Comparison of ENCODE assay signal across 7 mouse cellular contexts in the genomic region with DNA sequence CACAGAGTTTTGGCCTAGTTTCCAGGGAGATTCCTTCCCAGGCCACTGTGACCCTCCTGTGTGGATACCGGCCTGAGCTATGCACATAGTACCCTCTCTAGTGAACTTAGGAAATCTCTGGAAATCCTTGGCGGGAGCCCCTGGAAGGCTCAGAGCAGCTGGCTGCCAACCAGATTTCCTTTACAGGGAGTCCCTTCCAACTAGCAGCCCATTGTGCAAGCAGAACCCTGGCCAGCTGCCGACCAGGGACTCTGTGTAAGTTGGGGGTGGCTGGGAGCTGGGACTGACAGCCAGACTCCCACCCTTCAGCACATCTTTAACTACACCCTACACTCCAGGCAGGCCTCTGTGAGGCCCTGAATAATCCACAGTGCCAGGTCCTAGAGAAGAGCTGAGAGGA.
DNase-seq lines count a peak whose midpoint lies in the region; ATAC-seq and TF ChIP-seq lines count a peak whose summit lies in the region.

No protein-coding gene starts in this region.

- H3K9me3 ChIP-seq in liver, postnatal 0 days (ENCODE audit: low read length): no peaks in the 10 kb centered on the region

- DNase-seq in adrenal gland, adult (ENCODE audit: inconsistent age in 2 of 2, low spot score in 1 of 2): peak; percentile 78 to 88
- DNase-seq in adrenal gland, postnatal 25 days: peak; percentile 83
- peak; percentile 50 to 82 for DNase-seq in gastrocnemius, postnatal 4 days (ENCODE audit: low spot score in 2 of 2)
- peak; percentile 21 to 24 for DNase-seq in kidney, adult 8-10 months
- DNase-seq in liver, postnatal 0 days: peak; percentile 68
- DNase-seq in right cerebral cortex, postnatal 10 days (ENCODE audit: low spot score in 2 of 2): peak; percentile 84 to 88
- no peak for DNase-seq in thymus, postnatal 36 days

- H3K27me3 ChIP-seq in liver, postnatal 0 days (ENCODE audit: insufficient read depth, low read length): no peaks in the 10 kb centered on the region

- TF ChIP-seq CTCF in liver, postnatal 0 days (IDR thresholded peaks at IDR 0.05; ENCODE audit: low read depth): no peak

- no peak overlapping the region for H3K9ac ChIP-seq in liver, postnatal 0 days (replicated peaks)

- H3K4me1 ChIP-seq in liver, postnatal 0 days (ENCODE audit: insufficient read depth): no peaks in the 10 kb centered on the region

- no peak overlapping the region for H3K4me2 ChIP-seq in liver, postnatal 0 days (ENCODE audit: low read depth, low read length)

- no peaks in the 10 kb centered on the region for H3K36me3 ChIP-seq in liver, postnatal 0 days (replicated peaks; ENCODE audit: insufficient read depth, low read length)

- H3K4me3 ChIP-seq in liver, postnatal 0 days (ENCODE audit: low read depth, low read length): no peak overlapping the region

- 50% methylated on average over 3 of the region's 3 CpGs for WGBS in liver, postnatal 0 days (ENCODE audit: insufficient replicate concordance)

- TF ChIP-seq EP300 in liver, postnatal 0 days (IDR thresholded peaks at IDR 0.05; ENCODE audit: low read depth): no peak

- ATAC-seq in liver, postnatal 0 days: no peak

- H3K27ac ChIP-seq in liver, postnatal 0 days (ENCODE audit: low read depth): no peak overlapping the region

Comparison
In these comparisons a context has a peak if more than half of its experiments do, and no peak if none do; other contexts are left out.
1. DNase-seq: peak in adrenal gland, adult (2 of 2), adrenal gland, postnatal 25 days (single experiment), gastrocnemius, postnatal 4 days (2 of 2), kidney, adult 8-10 months (2 of 2), liver, postnatal 0 days (single experiment) and right cerebral cortex, postnatal 10 days (2 of 2); none in thymus, postnatal 36 days (0 of 2).